Mouse (Mus musculus) gastrocnemius, postnatal 10 days (tissue): Measurements from ENCODE around the gene Agap3. TPM values are rescaled to one million over a fixed set of nuclear protein-coding genes. Genes with fewer than 3 reads are reported as not detected.

Source experiments
- DNase-seq: peaks from one replicate; pipeline ENCODE4 v3.0.0; 2021; ENCODE audit warnings: mixed read lengths
- total RNA-seq, 2 experiments: library from RNA; stranded (reverse); gene quantifications; 2 replicates each; pipeline ENCODE4 v1.2.3; 2021

Agap3 gene
- total RNA-seq, 2 experiments from 2014 or later, result 61.0 to 61.8 TPM

DNA sequence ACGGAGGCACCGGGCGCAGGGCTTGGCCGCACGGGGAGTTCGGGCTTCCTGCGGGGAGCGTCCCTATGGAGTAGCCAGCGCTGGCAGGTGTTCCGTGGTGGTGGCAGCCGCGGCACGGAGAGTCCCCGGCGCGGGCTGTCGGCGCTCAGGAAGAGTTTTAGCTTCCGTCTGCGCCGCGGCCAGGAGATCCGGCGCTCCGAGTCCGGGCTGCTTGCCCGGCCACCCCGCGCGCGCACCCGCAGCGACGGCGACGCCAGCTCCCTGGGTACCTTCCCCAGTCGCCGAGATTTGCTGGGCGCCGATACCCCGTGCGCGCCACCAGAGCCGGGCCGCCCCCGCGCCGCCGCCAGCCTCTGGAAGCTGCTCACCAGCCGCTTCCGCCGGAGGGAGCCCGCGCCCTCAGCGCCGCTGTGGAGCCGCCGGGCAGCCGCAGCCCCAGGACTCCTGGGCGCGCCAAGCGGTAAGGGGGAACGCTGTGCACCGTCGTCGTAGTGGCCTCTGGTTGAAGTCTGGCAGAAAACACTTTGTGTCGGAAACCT is 22.8 kb downstream of the Agap3 start:
- DNase-seq, result peak; percentile 56

DNA sequence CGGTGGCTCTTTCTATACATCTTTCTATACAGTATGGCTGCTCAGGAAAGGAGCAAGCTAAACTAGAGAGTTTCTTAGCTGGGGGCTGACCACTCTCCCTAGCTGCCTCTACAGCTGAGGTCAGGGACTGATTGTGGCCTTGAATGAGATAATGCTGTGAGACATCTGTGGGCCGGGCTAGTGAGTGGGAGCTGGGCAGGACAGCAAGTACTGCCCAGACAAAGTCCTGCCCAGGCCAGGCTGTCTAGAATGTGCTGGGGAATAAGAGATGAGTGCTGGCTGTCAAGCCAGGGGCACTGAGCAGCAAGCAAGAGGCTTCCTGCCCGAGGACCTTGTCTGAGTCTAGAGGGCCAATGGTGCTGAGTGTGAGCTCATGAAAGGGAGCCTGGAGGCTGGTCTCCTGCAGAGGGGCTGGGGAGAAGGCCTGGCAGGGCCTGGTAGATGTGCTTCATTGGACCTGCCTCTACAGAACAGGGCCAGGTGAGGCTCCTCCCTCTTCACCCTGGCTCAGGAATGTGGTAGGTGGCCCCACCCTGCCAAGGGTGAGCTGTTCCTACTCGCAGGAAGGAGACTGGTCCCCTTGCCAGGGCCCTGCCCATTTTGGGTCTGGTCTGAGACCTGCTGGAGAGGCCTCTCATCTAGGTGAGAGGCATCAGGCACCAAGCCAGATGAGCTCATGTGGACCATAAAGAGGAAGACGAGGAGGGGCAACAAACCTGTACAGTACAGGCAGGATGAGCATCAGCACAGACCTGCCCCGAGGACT is 23.7 kb downstream of the Agap3 start:
- DNase-seq, result no peak

DNA sequence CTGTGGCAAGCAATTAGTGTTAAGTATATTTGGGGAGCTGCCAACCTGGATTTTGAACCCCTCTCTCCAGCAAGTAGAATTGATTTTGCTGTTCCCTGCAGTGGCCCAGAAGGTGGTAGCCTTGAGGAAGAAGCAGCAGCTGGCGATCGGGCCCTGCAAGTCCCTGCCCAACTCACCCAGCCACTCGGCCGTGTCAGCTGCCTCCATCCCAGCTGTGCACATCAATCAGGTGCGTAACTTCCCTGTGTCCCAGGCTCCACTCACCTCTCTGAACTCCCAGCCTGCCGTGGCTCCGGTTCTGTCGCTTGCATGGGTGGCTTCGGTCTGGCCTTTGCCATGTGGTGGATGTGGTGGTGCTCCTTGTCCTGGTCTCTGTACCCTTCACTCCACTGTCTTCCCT is 25.9 kb downstream of the Agap3 start:
- no peak for DNase-seq

DNA sequence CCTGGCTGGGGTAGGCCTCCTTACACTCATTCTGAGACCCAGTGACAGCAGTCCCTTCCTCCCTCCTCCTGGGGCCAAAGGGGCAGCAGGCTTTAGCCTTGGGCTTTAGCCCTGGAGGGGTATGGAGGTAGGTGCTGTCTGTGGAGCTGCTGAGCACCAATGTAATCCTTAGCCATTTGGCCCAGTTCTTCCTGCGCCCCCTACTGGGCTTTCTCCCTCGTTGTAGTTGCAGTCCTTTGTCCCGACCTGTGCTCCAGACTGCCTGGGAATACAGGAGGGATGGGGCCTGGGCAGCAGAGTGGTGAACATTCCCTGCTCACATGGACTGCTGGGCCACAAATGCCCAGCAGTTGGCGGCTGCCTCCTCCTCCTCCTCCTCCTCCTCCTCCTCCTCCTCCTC is 29.7 kb downstream of the Agap3 start:
- peak; percentile 75 for DNase-seq

DNA sequence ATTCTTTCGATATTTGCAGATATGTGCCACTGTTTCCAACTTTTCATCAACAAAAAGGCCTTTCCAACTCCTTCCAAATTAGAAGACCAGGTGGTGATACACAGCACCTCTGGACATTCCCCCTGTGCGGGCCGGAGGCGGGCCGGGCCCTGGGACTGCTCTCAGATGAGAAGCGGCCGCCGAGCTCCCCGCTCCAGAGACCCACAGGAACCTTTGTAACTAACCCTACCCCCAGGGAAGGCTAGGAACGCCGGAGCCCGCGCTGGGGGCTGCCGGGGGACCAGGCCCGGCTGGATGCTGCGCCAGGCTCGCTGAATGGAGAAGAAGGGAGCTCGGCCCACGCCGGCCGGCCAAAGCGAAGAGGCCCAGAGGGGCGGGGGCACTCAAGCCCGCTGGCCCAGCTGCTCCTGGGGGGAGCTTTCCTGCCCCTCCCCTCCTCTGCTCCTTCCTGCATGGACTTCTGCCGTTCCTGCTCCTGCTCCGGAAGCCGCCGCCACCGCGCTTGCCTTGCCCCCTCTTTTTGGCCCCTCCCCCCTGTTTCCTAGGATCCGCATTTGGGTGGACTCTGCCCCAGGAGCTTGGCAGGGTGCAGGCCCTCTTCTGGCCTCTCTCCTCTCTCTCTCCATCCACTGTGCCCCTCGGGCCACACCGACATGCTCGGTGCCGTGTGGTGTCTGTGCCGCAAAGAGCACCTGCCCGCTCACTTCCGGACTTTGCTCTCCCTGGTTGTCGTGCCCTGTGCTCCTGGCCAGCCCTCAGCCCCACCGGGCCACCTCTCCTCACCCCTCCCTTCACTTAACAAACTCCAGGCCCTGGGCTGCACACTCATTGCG is 30.5 kb downstream of the Agap3 start:
- DNase-seq, result no peak

DNA sequence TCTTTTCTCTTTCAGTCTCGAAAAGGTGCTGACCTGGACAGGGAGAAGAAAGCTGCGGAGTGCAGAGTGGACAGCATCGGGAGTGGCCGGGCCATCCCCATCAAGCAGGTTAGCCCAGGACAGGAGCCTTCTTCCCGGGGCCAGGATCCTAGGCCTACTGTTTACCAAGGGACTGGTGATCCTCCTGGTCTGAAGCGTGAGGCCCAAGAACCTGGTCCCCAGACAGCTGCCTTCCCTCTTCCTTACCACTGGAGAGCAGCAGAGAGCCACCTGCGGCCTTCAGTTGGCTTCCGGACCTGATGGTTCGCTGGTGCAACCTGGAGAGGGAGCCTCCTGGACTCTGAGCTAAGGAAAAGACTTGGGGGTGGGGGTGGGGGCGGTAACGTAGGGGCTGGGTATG is 31.3 kb downstream of the Agap3 start:
- peak; percentile 53 for DNase-seq

DNA sequence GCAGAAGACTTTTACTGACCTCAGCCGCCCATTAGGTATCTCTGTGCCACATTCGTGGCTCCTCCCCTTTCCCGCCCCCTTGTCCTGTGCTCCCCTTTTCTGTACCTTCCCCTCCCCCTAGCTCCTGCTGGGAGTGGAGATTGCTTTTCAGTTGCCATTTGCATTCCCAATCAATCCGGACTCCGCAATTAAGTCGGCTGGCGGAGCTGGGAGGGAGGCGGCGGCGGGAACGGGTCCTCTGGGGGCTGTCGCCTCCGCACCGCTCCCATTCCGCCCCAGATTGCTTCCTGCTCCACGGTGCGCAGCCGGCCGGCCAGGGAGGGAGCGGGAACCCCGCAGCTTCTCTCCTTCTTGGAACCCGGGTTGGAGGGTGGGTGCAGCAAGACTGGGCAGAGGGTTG is 33.0 kb downstream of the Agap3 start:
- DNase-seq, result no peak

DNA sequence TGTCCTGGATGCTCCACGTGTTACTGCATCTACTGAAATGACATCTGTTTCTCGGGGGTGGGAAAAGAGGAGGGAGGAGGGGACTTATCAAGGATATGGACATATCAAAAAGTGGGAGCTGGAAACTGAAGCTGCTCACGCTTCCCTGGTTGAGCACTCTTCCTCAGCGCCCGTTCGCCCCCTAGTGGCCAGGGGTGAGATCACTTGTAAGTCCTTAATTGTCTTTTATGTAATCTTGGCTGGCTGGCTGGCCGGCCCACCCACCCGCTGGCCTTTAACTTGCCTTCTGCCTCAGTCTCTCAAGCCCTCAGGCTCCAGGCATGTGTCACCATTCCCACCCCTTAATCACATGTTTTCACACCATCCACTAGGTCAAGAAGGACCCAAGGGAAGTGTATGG is 34.1 kb downstream of the Agap3 start:
- DNase-seq, result peak; percentile 93

DNA sequence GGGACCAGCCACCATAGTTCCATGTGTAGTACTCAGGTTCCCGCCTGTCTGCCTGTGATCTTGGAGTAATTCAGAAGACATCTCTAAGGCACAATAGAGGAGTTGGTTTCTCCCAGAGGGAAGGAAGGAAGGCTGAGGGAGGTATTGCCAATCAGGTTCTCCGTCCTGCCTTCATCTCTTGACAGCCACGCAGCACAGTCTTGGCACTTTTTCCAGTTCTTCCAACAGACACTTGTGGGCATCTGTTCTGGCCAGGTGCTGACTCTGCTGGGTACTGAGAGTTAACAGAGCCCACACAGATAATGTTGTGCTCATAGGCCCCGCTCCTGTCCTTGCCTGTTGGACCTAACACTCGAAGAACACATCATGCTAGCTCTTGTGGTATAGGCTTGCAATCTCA is 34.8 kb downstream of the Agap3 start:
- DNase-seq, result no peak

DNA sequence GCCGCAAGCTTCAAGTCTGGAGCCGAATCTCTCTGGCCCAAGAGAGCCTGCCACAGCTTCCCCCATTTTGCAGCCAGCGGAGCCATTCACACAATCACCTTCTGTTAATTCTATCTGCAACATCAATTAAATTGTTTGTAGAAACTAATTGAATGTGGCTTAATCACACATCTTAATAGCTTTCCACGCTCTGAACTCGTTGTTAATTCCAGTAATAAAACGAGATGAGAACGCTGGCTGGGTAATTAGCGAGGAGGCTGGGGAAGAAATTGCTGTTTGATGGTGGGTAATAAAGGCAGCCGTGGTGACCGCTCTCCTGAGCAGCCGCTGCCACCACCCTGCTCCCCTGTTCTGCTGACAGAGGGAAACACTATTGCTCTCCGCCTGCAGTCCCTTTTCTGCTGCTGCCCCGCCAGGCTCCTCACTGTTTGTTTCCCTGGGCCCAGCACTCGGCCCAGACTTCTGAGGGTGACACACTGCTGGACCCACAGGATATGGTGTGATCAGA is 38.5 kb downstream of the Agap3 start:
- no peak for DNase-seq

DNA sequence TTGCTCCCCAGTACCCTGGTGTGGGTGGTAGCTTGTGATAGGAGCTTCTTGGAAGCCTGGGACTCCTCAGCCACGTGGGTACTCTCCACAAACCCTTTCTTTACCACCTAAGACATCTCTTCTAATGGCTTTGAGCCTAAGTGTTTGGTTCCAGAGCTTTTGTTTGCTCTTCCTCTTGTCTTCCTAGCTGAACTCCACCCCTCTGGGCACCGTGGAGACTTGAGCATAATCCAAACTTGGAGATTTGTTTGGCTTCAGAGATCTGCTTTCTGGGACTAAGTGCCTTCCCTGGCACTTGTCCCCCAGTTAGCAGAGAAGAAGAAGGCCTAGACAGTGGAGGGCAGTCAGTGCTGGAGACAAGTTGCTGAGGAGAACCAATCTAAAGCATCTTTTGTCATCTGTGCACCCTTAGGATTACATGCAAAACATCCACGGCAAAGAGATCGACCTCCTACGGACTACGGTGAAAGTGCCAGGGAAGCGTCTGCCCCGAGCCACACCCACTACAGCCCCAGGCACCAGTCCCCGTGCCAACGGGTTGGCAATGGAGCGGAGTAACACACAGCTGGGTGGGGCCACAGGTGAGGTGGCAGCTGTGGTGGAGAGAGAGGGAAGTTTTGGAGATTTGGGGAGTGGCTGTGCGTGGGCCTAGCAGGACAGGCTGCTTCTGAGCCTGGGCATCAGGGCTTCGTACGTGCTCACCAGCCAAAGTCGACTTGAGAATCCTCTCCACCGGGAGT is 40.7 kb downstream of the Agap3 start:
- no peak for DNase-seq

DNA sequence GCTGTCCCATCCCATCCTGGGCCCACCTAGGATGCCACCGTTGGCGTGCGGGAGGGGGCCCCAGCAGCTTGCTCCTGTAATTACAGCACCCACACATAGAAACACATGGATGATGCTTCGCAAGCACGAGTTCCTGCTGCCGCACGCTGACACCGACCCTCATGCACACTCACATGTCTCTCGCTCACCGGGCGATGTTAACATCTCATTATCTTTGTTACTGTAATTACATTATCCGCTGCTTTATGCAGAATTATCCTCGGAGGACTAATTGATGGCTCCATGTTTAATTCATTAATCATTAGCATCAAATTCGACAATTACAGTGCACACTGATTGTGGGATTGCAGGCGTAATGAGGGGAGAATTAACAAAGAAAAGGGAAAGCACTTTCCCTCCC is 43.0 kb downstream of the Agap3 start:
- DNase-seq, result no peak

DNA sequence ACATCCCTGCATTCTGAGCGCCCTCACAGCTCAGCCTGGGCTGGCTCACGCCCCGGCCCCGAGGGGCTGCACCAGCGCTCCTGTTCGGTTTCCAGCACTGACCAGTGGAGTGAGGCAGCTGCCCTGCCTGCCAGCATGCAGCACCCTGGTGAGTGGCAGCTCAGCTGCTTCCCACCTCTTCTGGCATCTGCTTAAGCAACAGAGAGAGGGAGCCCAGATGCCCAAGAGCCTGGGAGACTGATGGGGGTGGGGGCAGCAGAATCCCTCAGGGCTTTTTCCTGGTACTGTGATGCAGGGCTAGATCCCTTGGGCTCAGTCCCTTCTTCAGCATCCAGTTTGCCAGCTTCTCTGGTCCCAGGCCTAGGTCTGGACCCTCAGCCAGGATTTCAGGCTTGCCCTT is 44.8 kb downstream of the Agap3 start:
- no peak for DNase-seq

DNA sequence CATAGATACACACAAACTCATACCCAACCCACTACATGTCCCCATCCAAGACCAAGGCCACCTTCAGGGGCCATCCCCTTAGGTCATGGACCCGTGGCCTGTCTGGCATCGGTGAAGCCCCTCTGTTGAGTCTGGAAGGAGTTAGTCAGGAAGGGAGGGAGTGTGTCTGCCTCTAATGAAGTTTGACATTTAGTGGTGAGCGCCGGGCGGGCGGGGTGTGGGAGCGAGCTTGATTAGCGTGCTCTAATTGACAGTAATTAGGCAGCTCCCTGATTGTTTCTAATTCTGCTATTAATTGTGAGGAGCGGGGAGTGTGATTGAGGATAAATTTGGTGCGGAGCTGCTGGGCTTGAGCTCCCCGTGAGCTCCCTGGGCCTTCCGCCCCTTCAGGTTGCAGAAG is 45.5 kb downstream of the Agap3 start:
- DNase-seq, result no peak

DNA sequence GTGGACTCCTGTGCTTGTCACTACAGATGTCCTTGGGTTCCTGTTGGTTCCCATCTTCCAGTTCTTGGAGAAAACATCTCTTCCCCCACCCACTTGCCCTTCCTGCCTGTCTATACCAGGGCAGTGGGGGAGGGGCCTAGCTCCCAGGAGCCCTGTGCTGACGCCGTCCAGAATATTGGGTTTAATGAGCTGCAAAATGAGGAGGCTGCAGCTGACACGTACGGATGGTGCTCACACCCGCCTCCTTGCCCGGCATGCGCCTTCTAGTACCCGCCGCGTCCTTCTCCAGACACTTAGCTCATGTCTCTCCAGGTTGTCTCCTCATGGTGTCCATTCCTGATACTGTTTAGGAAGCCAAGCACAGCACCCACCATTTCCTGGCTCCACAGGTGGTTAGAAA is 47.1 kb downstream of the Agap3 start:
- no peak for DNase-seq

DNA sequence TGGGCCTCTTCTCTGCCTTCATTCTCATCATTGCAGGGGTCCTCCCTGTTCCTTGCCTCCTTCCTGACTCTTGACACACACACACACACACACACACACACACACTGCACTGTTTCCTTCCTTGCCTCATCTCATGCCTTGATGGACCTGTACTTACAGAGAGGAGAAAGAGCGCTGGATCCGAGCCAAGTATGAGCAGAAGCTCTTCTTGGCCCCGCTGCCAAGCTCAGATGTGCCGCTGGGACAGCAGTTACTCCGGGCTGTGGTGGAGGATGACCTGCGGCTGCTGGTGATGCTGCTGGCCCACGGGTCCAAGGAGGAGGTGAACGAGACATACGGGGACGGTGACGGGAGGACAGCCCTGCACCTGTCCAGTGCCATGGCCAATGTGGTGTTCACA is 48.9 kb downstream of the Agap3 start:
- no peak for DNase-seq

DNA sequence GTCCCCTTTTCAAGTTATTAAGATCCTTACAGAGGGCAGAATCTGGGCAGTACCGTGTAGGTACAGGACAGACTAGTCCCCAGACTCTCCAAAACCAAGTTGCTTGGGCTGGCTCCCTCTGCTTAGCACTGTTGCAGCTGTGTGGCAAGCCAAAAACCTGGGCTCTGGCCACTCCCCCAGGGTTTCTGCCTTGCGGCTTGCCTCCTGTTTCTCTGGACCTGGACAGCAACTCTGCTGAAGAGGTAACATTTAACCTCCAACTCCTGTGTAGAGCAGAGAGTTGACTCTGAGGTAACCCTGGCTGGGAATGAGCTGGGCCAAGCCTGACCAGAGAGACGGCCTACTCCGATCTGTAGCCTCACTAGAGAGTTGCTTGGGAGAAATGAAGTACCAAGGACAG is 50.8 kb downstream of the Agap3 start:
- DNase-seq, result no peak

DNA sequence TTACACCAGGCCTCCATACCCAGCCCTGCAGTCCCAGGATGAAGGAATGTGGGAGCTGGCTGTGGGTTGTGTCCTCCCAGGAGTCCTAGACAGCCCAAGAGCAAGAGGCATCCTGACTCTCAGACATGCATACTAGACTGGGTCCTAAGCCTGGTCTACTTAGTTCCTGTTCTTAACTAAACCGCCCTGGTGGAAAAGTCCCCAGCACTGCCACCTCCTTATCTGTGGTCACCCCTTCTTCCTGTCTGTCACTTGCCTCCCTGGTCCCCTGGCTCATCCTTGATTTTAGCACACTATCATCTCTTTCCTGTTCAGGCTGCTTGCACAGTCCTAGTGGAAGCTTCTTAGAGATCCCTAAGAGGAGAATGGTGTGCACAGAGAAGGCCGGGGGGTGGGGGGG is 53.5 kb downstream of the Agap3 start:
- no peak for DNase-seq

DNA sequence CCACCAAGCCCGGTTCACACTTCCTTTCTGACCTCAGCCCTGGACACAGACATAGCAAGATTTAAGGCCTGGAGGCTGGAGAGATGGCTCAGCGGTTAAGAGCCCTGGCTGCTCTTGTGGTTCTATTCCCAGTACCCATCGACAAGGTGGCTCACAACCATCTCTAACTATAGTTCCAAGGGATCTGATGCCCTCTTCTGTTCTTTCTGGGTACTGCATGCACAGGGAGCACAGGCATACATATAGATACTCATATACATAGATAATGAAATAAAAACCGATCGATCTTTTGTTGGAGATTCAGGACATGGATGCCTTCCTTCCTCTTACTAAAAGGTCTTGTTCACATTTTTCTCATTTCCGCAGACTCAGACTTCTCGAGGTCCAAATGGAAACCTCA is 56.4 kb downstream of the Agap3 start:
- DNase-seq, result no peak

DNA sequence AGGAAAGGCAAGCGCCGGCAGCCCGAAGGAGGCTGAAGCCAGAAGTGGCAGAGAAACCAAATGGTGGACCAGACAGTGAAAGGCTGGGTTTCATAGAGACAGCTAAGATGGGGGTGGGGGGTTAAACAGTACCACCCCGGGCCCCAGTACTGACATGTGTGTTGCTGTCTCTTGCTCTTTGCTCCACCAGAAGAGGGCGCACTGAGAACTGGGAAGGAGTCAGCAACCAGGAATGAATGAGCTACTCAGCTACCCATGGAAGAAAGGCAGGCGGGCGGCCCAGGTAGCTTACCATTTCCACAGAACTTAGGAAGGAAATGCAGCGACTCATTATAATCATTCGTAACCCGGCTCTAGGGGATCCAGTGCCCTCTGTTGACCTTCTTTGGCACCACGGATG is 58.7 kb downstream of the Agap3 start:
- peak; percentile 58 for DNase-seq

DNA sequence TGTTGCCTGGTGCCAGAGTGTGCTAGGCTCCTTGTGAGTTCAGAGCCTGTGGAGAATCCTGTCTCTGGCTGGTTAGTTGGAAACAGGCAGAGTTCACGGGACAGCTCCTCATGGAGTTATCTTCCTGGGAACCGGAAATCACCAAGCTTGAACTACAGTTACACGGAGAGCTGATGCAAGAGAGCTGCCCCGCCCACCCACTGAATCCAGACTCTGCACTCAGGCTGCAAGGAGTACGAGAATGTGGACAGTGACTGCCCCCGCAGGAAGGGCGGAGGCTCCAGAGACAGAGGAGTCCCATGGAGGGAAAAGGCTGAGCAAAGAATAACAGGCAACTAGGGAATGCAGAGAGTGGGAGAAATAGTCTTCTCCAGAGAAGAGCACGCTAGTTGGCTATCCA is 60.3 kb downstream of the Agap3 start:
- no peak for DNase-seq

DNA sequence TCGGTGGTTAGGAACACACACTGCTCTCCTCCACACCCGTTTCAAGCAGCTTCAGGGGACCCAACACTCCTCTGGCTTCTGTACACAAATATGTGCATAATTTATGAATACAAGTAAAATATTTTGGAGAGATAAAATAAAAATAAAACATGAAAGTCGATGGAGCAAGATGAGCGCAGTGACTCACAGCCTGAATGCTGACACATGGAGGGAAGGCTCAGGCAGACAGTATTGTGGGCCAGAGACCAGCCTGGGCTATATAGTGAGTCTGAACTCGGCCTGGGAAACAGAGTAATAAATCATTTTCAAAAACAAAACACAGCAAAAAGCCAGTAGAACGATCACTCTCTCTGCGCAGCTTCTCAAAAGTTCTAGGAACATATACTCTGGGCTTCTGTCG is 69.4 kb downstream of the Agap3 start:
- DNase-seq, result no peak

DNA sequence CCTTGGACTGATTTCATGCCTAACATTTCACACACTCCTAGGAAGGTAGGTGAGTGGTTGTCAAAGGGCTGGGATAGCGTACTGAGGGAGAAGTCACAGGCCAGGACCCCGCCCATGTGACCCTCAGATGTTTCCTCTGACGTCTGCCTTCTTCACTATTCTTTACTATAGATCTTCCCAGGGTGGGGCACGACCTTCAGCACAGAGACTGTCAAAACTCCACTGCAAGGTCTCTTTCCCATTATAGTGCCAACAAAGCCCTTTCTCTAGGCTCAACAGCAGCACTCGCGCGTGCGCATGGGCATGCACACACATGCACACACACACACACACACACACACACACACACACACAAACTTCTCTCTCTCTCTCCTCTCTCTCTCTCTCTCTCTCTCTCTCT is 71.8 kb downstream of the Agap3 start:
- DNase-seq, result no peak
